Mouse (Mus musculus) thymus, adult 2 months (tissue): ENCODE data around the gene Rnasek.

Experiments used
- CTCF ChIP-seq: fragments of 200-500 bp; IDR thresholded peaks from 2 replicates; pipeline ENCODE4 v1.5.1; 2012; ENCODE audit warnings: mild to moderate bottlenecking, control low read depth, low read length, moderate library complexity, borderline replicate concordance; ENCODE audit not compliant: control insufficient read depth, poor library complexity, insufficient read depth; ENCODE audit errors: extremely low read depth
- POLR2A ChIP-seq: fragments of 200-500 bp; IDR thresholded peaks from 2 replicates; pipeline ENCODE4 v1.6.1; 2012; ENCODE audit warnings: mild to moderate bottlenecking, low read length, control low read depth, moderate library complexity; ENCODE audit not compliant: control insufficient read depth, poor library complexity, insufficient read depth; ENCODE audit errors: extremely low read depth

- TF ChIP-seq CTCF (no peak), POLR2A (no peak)
These were observed 32.0 kb upstream of the Rnasek start for GRCm38 (mm10) chr11:70271641-70272040.
